Mouse (Mus musculus) central nervous system, embryonic 14 days (tissue): Measurements from ENCODE around the gene Tceal1. TPM values are rescaled to one million over a fixed set of nuclear protein-coding genes. Genes with fewer than 3 reads are reported as not detected.

ENCODE experiments used
- polyA plus RNA-seq: library from polyadenylated mRNA; depleted of rRNA; stranded (reverse); fragments of >200 nt; gene quantifications from 2 replicates; pipeline ENCODE4 v1.2.3, GENCODE M21; 2012; rRNA removed

Tceal1 gene
- 10.7 and 11.6 TPM in 2 replicates for polyA plus RNA-seq

DNA sequence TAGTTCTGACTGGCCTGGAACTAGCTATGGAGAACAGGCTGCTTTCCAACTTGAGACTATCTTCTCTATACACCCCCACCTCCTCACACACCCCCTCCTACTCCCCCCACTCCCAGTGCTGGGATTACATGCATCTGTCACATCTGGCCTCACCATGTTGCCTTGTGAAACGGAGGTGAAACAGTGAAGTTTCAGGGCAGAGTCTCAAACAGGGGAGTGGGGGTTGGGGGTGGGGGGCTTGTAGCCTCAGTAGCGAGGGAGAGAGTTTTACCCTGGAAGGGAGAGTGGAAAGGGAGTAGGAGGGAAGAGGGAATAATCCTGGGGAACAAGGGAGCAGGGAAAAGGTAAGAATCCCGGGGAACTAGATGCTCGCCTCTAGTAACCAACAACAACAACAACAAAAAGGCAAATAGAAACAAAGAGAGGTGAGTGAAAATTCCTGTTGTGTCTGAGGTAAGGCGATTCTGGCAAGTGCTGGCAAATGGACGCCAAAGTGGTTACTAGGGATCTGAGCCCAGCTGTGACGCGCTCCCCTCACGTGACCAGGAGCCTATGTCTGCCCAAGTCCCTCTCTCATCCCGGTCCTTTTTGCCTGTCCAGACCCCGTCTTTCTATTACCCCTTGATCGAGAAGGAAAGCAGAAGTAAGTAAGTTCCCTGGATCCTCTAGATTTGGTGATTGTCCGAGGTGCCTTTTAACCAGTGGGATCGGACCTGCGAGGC lies at the start of gene Tceal1:
Gene Tceal1 (plus strand): TSS at position 537 of the 722 bp plus-strand sequence.

DNA sequence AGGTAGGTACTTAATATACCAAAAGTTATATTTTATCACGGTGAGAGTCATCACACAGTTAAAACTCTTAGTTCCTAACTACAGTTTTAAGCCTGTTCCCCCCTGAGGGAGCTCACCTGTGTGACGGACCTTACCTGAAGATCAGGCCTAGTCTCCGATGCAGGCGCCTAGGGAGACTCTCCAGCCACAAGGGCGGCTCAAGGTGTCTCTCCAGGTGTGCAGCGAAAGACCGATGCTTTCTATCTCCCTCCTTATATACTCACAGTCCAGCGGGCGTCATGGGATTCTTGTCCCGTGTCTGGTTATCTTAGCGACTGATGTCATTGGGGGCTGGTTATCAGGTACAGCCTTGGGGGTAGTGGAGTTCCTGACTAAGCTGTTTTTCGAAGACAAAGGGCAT lies 35.7 kb downstream of the Tceal1 start, which contains the start of gene Morf4l2:
Gene Morf4l2 (minus strand): TSS at position 232 of the 400 bp plus-strand sequence.

Other genes with a start within 250 kb of the Tceal1 start
- gene Kir3dl1, start 190.0 kb upstream of the Tceal1 start, polyA plus RNA-seq = not detected in 2 replicates
- 0.05 and 0.10 TPM in 2 replicates for gene Kir3dl2, start 163.9 kb upstream of the Tceal1 start, polyA plus RNA-seq
- gene Tceal3, start 117.1 kb upstream of the Tceal1 start, polyA plus RNA-seq = 93.6 and 99.4 TPM in 2 replicates
- 452 and 468 TPM in 2 replicates for gene Morf4l2, start 35.7 kb downstream of the Tceal1 start, polyA plus RNA-seq
- not detected in 2 replicates for gene Glra4, start 72.2 kb downstream of the Tceal1 start, polyA plus RNA-seq
- 16.0 and 19.4 TPM in 2 replicates for gene Plp1, start 114.7 kb downstream of the Tceal1 start, polyA plus RNA-seq
- 7.2 and 8.0 TPM in 2 replicates for gene Rab9b, start 160.8 kb downstream of the Tceal1 start, polyA plus RNA-seq
- gene H2bfm, start 219.3 kb downstream of the Tceal1 start, polyA plus RNA-seq = not detected in 2 replicates